Mouse (Mus musculus) CD4-positive, CD25-positive, alpha-beta regulatory T cell, adult 4 months (primary cell): ENCODE data around the gene Syce2. TPM values are rescaled to one million over a fixed set of nuclear protein-coding genes. Genes with fewer than 3 reads are reported as not detected.
"Not testable (repeated sequence)": the region's sequence is repeated elsewhere in the genome, so short reads cannot be mapped to it uniquely, and the experiment has no call there.

Experiments
- ATAC-seq: one replicate; pipeline ENCODE4 v1.8.0; 2017
- polyA plus RNA-seq, 2 experiments: library from polyadenylated mRNA; unstranded; fragments of 100-300 nt; shearing (Covaris generic); gene quantifications; one replicate each; pipeline ENCODE4 v1.2.1; 2017

The Syce2 gene
- 1 to 10 TPM; 6.5 to 9.0 TPM for polyA plus RNA-seq

DNA sequence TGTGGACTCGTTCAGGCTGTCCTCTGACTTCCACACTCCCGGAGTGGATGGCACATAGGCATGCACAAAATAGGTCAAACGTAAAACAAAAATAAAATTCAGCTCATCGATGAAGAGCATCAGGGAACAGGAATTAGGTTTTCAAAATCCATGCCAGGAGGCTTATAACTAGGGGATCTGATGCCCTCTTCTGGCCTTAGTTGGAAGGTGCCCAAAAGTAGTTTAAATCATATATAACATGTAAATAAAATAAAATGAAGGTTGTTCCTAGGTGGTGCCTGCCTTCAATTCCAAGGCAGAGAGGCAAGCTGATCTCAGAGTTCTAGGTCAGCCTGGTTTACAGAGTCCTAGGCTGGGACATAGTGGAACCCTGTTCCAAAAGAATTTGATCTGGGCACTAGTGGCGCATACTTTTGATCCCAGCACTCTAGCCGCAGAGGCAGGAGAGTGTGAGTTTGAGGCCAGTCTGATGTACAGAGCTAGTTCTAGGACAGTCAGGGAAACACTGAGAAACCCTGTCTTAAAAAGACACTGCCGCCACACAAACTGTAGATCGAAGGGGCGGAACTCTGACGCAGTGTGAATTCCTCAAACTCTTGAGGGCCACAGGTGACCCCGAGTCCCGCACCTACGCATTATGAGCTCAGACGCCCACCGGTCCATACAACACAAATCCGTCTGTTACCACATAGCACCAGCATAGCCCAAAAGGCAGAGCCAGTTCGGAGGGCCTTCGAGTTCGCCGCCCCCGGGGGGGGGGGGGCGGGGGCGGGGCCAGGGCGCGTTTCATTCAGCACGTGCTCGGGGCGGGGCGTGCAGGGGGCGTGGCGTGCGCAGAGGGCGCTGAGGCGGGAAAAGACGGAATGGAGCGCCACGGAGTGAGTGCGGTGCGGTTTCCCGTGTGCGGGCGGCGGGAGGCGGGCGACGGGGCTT lies at the start of gene Syce2:
Syce2 (plus strand) TSS at position 736 of the 933 bp plus-strand sequence.
- ATAC-seq = peak; percentile 76

DNA sequence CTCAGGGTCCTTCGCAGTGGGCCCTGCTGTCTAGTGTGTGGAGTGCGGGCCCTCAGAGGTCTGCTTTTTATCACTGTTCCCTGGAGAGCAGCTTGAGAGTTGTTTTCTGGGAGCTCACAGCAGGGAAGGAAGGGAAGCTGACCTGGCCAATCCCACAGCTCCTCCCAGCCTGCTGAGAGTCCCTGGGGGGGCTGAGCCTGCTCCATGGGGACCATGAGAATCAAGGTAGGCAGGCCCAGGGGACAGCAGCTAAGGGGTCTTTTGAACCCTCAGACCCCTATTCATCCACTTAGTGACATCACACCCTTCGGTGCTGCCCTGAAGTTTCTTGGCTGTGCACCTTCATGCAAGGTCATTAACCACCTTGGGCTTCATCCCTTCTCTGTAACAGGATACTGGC lies 49.2 kb upstream of the Syce2 start, which contains the start of gene Dand5:
Dand5 (minus strand) TSS at position 101 of the 400 bp plus-strand sequence.
- ATAC-seq = no peak

DNA sequence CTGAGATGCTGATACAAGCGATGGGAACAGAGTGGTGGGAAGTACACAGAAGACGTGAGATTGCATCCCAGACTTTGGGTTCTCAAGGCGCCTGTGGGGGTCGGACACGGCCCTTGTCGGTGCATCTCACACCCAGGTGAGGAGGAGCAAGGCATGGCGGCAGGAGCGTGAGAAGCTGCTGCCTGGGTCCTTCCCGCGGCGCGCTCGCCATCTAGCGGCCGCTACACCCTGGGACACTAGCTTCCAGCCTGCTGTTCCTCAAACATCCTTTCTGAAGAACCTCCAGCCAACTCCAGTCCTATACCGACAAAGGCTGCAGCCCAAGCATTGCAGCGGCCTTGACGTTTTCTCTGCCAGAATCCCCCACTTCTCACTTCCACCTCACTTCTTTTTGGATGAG lies 48.3 kb upstream of the Syce2 start:
- peak; percentile 79 for ATAC-seq

DNA sequence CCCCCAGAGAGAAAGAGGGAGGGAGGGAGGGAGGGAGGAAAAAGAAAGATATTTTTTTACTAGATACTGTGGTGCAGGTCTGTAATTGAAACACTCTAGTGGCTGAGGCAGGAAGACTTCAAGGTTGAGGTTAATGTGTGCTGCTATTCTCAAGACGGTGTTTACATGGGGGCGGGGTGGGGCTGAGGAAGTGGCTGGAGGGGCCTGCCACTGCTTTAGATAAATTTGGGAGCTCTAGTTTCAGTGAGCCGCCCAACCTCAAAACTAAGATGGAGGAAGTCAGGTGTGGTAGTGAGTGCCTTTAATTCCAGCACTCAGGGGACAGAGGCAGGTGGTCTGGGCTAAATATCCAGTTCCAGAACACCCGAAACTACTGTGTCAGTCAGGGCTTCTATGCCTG lies 46.3 kb upstream of the Syce2 start:
- peak; percentile 84 for ATAC-seq

DNA sequence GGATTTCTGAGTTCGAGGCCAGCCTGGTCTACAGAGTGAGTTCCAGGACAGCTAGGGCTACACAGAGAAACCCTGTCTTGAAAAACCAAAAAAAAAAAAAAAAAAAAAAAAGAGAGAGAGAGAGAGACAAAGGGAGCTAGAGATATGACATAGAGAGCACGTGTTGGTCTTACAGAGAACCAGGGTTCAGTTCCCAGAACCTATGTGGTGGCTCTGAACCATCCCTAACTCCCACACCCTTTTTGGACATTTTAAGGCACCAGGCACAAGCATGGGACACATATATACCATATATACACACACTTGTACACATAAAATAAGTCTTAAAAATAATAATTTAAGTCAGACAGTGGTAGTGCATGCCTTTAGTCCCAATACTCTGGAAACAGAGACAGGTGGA lies 45.4 kb upstream of the Syce2 start:
- ATAC-seq = not testable (repeated sequence)

DNA sequence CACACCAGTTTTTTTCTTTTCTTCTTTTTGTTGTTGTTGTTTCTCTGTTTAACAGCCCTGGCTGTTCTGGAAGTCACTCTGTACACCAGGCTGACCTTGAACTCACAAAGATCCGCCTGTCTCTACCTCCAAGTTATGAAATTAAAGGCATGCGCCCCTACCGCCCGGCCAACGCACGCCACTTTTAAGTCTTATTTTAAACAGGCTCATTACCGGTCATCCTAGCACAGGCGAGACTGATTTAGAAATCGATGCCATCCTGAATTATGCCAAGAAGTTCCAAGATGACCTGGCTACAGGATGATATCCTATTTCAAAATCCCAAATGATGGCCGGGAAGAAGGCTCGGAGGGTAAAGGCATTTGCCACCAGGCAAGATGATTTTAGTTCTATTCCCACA lies 40.4 kb upstream of the Syce2 start, which contains the start of gene Gadd45gip1:
Gadd45gip1 (plus strand) TSS at position 33 of the 400 bp plus-strand sequence.
- peak; percentile 79 for ATAC-seq

DNA sequence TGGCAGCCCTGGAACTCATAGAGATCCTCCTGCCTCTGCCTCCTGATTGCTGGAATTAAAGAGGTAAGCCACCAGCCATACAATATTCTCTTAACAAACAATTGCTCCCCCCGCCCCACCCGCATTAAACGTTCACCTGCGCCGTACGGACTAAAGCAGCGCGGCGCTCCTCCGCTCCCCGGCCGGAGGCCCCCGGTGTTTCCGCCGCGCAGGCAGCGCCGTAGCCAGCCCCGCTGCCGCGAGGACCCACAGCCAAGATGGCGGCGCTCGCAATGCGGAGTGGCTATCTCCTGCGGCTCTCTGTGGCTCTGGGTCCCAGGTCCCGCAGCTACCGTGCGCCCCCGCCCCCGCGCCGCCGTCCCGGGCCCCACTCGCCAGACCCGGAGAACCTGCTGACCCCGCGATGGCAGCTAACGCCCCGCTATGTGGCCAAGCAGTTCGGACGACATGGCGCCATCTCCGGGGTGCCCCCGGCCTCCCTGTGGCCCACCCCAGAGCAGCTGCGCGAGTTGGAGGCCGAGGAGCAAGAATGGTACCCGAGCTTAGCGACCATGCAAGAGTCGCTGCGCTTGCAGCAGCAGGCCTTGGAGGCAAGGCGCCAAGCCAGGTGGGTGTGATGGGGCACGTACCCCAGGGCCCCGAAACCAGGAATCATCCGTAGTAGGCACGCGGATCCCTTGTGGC lies 39.7 kb upstream of the Syce2 start:
- peak; percentile 84 for ATAC-seq

DNA sequence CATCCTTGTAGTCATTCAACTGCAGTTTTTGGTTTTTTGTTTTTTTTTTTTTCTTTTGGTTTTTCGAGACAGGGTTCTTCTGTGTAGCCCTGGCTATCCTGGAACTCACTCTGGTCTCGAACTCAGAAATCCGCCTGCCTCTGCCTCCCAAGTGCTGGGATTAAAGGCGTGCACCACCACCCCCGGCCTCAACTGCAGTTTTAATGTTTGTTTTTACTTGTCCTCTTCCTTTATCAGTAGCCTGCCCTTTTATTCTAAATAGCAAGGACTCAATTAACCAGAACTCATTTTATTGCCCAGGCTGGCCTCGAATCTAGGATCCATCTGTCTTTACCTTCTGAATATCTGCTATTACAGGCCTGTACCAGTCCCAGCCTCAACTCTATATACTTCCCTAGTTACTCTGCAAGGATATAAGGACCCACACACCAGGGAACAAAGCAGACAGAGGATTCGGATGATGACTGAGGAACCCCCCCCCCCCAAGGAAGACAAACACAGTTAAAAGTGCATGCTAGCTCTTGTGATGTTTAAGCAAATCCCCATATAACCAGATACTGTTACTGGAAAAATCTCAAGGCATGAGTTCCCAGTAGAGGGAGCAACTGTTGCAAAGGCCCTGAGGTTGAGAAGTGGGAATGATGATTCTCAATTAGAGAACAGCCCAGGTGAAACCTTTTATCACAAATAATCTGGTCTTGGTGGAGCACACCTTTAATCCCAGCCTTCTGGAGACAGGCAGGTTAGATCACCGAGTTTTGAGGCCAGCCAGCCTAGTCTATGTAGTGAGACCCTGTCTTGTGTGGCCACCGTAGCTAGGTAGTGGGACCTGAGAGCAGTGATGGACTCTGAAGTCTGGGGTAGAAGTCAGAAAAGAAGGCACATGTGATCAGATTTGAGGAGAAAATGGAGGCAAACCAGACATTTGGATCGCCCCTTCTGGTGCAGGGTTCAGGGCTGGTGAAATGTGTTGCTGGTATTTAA lies 38.9 kb upstream of the Syce2 start:
- ATAC-seq = no peak

DNA sequence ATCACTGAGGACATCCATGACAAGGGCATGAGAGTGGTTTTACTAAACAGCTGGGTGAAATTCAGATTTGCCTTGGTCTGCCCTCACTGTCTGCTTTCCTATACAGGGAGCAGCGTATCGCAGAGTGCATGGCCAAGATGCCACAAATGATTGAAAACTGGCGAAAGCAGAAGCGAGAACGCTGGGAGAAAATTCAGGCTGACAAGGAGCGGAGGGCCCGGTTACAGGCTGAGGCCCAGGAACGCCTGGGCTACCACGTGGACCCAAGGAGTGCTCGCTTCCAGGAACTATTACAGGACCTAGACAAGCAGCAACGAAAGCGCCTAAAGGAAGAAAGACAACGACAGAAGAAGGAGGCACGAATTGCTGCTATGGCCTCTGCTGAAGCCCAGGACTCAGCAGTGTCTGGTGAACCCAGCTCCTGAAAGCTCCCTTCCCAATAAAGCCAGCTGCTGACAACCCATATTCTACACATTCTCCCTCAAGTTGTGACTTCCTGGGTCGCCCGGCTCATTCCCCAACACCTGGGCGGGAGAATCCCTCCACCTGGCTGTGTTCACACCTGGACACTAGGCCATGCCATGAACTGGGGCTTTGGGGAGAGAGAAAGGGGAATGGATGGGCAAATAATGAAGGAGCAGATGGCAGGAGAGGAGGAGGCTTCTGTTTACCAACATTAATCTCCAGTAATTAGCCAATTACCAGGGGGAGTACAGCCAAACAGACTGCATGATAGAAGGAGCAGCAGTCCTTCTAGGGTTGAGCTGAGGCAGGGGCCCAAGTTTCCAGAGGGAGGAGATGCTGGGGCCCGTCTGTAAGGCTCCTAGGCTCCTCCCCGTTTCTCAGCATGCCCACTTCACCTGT lies 37.7 kb upstream of the Syce2 start:
- no peak for ATAC-seq

DNA sequence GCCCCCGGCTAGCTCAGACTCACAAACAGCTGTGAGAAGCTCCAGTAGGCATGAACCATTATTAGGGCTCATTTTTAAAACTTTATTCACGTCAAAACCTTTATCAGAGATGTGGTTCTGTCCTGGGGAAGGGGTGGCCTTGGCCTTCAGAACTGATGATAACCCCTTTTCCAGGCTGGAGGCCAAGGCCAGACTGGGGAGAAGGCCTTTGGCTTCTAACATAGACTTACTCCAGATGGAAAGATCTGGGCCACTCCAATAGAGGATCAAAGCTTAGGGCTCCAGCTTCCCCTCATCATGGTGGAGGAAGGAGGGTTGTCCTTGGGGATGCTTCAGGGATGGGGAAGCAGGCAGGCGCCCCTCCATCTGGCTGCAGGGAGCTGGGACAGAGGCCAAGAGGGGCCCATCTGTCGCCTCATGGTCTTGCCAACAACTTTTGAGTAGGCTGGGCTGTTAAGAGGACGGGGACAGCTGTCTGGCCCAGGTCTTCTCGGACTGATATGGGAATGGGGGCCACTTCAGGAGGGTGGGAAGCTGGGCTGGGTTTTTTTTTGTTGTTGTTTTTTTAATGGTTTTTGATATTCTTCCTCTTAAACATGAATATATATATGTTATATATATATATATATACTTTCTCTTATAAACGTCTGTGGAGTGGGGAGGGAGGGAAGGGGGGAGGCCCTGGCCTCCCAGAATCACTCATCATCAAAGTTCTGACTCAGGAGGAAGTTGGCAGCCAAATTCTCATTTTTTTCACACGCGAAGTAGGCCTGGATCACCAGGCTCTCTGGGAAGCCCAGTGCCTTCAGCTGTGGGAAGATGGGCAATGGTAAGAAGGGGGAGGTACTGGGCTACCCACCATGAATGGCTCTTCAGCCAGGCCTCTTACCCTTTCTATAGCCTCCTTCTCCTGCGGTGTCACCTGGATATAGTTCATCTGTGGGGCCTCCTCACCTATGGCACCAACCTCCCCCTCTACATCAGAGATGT lies 36.8 kb upstream of the Syce2 start:
- ATAC-seq = no peak

DNA sequence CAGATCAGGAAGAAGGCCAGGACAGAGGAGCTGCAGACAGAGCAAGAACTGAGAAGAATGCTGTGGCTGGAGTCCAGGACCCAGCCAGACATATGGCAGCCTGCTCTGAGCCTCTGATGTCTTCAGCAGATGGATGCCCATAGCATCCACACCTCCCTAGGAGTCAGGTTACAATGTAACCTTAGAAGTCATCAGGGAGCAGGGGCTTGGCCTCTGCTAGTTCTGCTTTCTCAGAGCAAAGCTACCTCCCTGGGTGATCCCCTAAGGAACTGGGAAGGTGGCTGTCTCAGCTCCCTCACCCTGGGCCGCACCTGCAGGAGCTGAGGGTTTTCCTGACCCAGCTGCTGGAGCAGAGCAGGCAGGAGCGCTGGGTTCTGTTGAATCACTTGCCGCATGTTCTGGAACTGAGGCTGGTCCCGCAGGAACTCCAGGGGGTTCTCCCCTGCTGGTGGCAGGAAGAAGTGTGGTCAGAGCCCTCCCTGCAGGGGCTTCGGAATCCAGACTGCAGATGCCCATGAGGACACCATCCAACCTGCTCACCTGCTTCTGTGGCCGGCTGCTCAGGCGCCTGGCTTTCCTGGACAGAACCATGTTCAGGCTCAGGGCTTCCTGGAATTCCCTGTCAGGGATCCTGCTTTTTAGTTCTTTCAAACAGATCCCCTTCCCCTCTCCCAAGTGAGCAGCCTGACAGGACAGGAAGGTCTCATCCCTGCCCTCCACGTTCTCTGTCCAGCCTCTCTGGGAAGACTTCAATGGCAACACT lies 34.6 kb upstream of the Syce2 start:
- ATAC-seq = no peak

DNA sequence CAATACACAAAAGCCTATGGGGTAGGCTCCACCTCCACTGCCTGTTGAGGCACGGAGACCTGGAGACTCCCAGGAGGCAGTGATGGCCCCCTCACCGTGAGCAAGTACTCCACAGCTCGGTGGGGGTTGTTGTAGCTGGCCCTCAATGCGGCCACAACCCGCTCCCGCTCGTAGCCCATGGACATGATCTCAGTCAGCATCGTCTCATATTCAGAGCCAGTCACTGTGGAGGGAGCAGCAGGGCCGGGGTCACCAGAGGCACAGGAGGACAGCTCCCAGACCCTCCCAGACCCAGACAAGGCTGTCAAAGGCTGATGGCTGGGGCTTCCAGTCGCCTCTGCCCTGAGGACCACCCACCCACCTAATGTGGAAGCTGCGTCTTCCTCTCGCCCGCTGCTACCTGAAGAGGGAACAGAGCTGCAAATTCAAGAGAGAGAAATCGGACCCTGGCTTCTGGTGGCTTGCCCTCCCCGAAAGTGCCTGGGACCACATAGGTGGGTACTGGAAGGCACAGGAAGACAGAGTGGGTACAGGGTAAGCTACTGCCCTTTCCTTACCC lies 33.9 kb upstream of the Syce2 start:
- ATAC-seq = no peak

DNA sequence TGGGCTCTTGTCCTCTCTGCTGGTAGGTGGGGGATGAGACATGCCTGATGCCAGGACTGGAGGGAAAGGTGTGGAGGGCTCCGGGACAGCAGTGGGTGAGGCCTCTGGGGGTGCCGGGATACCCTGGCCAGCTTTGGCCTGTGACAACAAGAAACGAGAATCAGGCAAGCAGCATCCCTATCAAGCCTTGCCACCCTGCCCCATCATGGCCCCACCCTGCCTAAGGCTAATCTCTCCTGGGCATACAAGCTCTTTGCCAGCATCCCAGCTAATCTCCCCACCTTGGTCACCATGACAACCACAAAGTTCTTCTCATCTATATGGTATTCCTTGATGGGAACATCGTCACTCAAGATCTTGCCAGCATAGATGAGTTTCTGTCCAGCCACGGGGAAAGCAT lies 33.4 kb upstream of the Syce2 start:
- no peak for ATAC-seq

DNA sequence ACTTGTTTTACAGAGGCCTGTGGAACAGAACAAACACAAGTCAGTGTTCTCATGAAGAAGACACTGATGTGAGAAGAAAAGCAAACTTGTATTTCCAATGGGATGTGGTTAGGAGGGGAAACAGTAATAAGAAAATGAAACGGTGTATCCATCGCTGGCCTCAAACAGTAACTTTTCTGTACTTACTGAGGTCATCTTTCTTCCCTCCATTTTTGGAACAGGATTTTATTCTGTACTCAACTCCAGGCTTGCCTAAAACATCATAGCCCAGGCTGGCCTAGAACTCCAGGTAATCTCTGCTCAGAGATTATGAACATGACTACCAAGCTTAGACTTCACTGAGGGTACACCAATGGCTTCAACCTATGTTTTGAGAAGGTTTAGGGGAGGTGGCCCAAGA lies 32.5 kb upstream of the Syce2 start:
- no peak for ATAC-seq

DNA sequence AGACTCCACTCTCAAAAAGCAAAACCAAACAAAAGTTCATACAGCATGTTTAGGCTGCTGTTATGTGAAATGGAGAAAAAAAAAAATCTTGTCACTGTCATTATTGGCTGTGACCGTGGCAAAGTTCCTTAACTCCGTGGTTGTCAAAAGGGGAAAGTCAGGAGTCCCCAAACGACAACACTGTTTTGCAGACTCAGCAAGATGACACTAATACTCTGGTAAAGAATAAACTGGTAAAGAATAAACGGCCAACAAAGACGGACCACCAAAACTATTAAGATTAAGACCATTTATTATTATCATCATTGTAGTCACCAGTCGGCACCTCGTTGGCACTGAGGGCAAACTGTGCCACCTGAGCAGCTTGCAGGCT lies 32.0 kb upstream of the Syce2 start:
- ATAC-seq = no peak

DNA sequence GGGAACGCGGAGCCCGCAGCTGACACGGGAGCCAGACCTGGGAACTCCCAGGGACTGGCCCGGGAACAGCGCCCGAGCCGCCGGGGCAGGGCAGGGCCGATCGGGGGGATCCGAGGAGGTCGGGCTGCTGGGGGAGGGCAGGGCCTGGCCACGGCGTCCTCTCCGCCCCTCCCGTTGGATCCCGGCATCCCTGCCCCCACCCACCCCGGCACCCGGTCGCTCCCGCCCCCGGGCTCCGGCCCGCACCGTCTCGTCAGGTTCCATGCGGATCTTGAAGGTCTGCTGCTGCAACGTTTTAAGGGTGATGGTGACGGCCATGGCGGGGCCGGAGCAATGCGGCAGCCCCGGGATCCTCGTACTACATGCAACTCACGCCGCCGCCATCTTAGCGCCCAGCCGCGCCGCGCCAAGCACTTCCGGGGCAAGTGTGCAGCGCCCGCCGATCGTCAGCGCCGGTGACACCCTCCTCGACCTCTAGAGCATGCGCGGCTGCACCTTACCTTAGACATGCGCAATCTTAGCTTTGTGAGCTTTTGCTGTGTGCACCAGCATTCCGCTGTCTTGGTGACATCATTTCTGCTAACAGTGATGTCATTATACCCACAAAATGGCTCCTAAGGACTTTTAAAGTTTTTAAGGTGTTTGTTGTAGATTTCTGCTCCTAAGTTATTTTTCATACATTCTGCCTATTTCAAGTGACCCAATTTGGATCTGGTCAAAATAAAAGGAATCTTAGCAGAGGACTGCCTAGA lies 31.5 kb upstream of the Syce2 start, which contains the start of gene Rad23a:
Rad23a (minus strand) TSS at position 418 of the 752 bp plus-strand sequence.
- ATAC-seq = peak; percentile 98

DNA sequence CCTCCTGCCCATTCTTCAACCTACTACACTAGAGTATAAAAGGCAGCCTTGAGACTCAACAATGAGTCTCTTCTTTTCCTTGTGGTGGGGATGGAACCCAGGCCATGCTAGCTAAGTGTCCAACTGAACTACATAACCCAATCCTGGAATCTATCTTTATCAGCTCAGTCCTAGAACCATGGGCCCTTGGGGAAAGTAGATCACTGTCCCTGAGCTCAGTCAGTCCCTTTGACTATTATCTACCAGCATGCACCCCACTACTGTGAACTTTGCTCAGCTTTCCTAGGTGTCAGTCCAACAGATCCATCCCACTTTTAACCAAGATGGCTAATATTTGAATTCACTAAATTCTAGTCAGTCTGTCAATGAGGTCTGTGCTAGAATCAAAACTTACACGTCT lies 30.4 kb upstream of the Syce2 start:
- no peak for ATAC-seq

DNA sequence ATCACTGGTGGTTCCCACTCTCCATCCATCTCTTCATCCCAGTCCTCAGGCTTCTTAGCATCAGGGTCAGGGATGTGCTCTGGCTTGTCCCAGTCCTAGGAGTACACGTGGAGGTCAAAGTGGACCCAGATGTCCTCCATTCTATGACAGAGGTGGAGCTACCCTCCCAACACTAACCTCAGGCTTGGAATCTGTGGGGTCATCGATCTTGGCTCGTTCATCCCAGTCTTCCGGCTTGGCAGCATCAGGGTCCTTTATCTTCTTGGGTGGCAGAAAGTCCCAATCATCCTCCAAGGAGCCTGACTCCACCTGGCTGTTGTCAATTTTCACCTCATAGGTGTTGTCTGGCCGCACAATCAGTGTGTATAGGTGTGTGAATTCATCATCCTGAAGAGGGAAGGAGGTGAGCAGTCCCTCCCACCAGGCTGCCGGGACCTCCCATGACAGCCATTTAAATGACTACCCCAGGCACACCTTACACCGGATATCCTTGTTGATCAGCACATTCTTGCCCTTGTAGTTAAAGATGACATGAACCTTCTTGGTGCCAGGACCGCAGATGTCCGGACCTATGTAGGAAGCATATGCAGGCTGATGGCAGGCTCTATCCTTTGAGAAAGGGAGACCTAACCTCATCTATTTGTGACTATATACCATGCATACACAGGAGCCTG lies 27.4 kb upstream of the Syce2 start:
- no peak for ATAC-seq
